Mouse (Mus musculus) hindbrain, embryonic 12.5 days (tissue): Measurements from ENCODE around the gene Pik3c2b. TPM values are rescaled to one million over a fixed set of nuclear protein-coding genes. Genes with fewer than 3 reads are reported as not detected.
"Not testable (repeated sequence)": the region's sequence is repeated elsewhere in the genome, so short reads cannot be mapped to it uniquely, and the experiment has no call there.

ENCODE experiments used
- ATAC-seq: fragments of 200-750 bp; cut with Nextera tagmentation; 2 replicates; pipeline ENCODE4 v1.8.0; 2017; ENCODE audit warnings: moderate TSS enrichment; ENCODE audit not compliant: low FRiP score
- H3K27ac ChIP-seq: fragments of 300-500 bp; sonication (generic); 2 replicates; pipeline ENCODE4 v1.5.1; 2016; ENCODE audit warnings: mild to moderate bottlenecking
- H3K27me3 ChIP-seq: fragments of 300-500 bp; sonication (generic); 2 replicates; pipeline ENCODE4 v1.6.1; 2016; ENCODE audit warnings: mild to moderate bottlenecking
- H3K36me3 ChIP-seq: fragments of 300-500 bp; sonication (generic); 2 replicates; pipeline ENCODE4 v1.6.1; 2016; ENCODE audit warnings: mild to moderate bottlenecking
- H3K4me1 ChIP-seq: fragments of 300-500 bp; sonication (generic); 2 replicates; pipeline ENCODE4 v1.6.1; 2016
- H3K4me2 ChIP-seq: fragments of 300-500 bp; sonication (generic); replicated peaks from 2 replicates; pipeline ENCODE4 v1.6.1; 2016; ENCODE audit warnings: mild to moderate bottlenecking
- H3K4me3 ChIP-seq: fragments of 300-500 bp; sonication (generic); 2 replicates; pipeline ENCODE4 v1.5.1; 2016; ENCODE audit warnings: mild to moderate bottlenecking
- H3K9ac ChIP-seq: fragments of 300-500 bp; sonication (generic); 2 replicates; pipeline ENCODE4 v1.6.1; 2016; ENCODE audit warnings: mild to moderate bottlenecking, moderate library complexity
- H3K9me3 ChIP-seq: fragments of 300-500 bp; sonication (generic); replicated peaks from 2 replicates; pipeline ENCODE4 v1.6.1; 2016; ENCODE audit warnings: mild to moderate bottlenecking
- WGBS: fragments of 180-500 bp; shearing (Covaris S2); methylation state at CpG from one replicate; pipeline ENCODE4 v1.1.7; 2016; 5-methylcytosine and 5-hydroxymethylcytosine counted together
- polyA plus RNA-seq: library from polyadenylated mRNA; unstranded; fragments of >200 nt; fragmentation: Nextera tagmentation; extraction: Ambion mirVana; gene quantifications from 2 replicates; pipeline ENCODE4 v1.2.1, GENCODE M21; 2016

Pik3c2b gene
- polyA plus RNA-seq, 1 experiment from 2014 or later, result 17.0 TPM

- H3K36me3 ChIP-seq, result peaks cover 20% of the 10 kb centered on the region
- not testable (repeated sequence) for ATAC-seq, H3K27ac ChIP-seq, H3K9me3 ChIP-seq, H3K9ac ChIP-seq, H3K27me3 ChIP-seq, H3K4me1 ChIP-seq, H3K4me3 ChIP-seq, H3K4me2 ChIP-seq
- 100% methylated on average over 2 of the region's 2 CpGs for whole genome bisulfite sequencing
Measured at GRCm38 (mm10) chr1:133021971-133022370, 23.5 kb upstream of the Pik3c2b start.

- H3K4me3 ChIP-seq, H3K27ac ChIP-seq, ATAC-seq, H3K9me3 ChIP-seq, H3K36me3 ChIP-seq, H3K9ac ChIP-seq, H3K27me3 ChIP-seq, H3K4me1 ChIP-seq: not testable (repeated sequence)
- 95% methylated on average over 3 of the region's 3 CpGs for WGBS
- peak overlapping the region; percentile 60 for H3K4me2 ChIP-seq
Measured at GRCm38 (mm10) chr1:133023723-133024122, 21.7 kb upstream of the Pik3c2b start.

GRCm38 (mm10) chr1:133024426-133024825, 21.0 kb upstream of the Pik3c2b start:
- Histone ChIP-seq H3K27me3 (no peaks in the 10 kb centered on the region), H3K9ac (peak overlapping the region; percentile 95), H3K4me1 (peaks cover 7% of the 10 kb centered on the region), H3K27ac (no peak overlapping the region; the same call in 1 of the 2 replicates), H3K9me3 (no peaks in the 10 kb centered on the region), H3K4me2 (peak overlapping the region; percentile 60), H3K4me3 (peak overlapping the region; percentile 93), H3K36me3 (peaks cover 3% of the 10 kb centered on the region; the same call in 1 of the 2 replicates)
- ATAC-seq, result no peak
- 43% methylated on average over 7 of the region's 7 CpGs for WGBS

- peak overlapping the region; percentile 93 for H3K4me3 ChIP-seq
- no peaks in the 10 kb centered on the region for H3K9me3 ChIP-seq
- peak overlapping the region; percentile 95 for H3K9ac ChIP-seq
- WGBS, result under 1% methylated on average over 37 of the region's 40 CpGs
- peak overlapping the region; percentile 60 for H3K4me2 ChIP-seq
- ATAC-seq, result peak; percentile 97
- no peaks in the 10 kb centered on the region for H3K27me3 ChIP-seq
- peaks cover 3% of the 10 kb centered on the region; the same call in 1 of the 2 replicates for H3K36me3 ChIP-seq
- peak overlapping the region; percentile 94 for H3K27ac ChIP-seq
- peaks cover 7% of the 10 kb centered on the region for H3K4me1 ChIP-seq
Measured at GRCm38 (mm10) chr1:133025051-133025795, 20.2 kb upstream of the Pik3c2b start.

GRCm38 (mm10) chr1:133025796-133026190, 19.7 kb upstream of the Pik3c2b start:
- peak overlapping the region; percentile 94; the same call in 1 of the 2 replicates for H3K27ac ChIP-seq
- H3K4me1 ChIP-seq, H3K27me3 ChIP-seq, H3K36me3 ChIP-seq, ATAC-seq, H3K9me3 ChIP-seq: not testable (repeated sequence)
- peak overlapping the region; percentile 95; the same call in 1 of the 2 replicates for H3K9ac ChIP-seq
- 34% methylated on average over 22 of the region's 23 CpGs for WGBS
- peak overlapping the region; percentile 93 for H3K4me3 ChIP-seq
- H3K4me2 ChIP-seq, result peak overlapping the region; percentile 60

GRCm38 (mm10) chr1:133027126-133027525, 18.3 kb upstream of the Pik3c2b start:
- no peak overlapping the region for H3K4me2 ChIP-seq
- peaks cover 7% of the 10 kb centered on the region for H3K4me1 ChIP-seq
- no peaks in the 10 kb centered on the region for H3K36me3 ChIP-seq
- H3K27me3 ChIP-seq, result no peaks in the 10 kb centered on the region
- H3K27ac ChIP-seq, result no peak overlapping the region
- 95% methylated on average over 2 of the region's 2 CpGs for WGBS
- no peak for ATAC-seq
- H3K4me3 ChIP-seq, result no peak overlapping the region
- no peaks in the 10 kb centered on the region for H3K9me3 ChIP-seq
- H3K9ac ChIP-seq, result no peak overlapping the region

- ATAC-seq, result no peak
- 40% methylated on average over 7 of the region's 7 CpGs for WGBS
- H3K36me3 ChIP-seq, result no peaks in the 10 kb centered on the region
- H3K27ac ChIP-seq, result no peak overlapping the region
- no peak overlapping the region for H3K4me3 ChIP-seq
- no peaks in the 10 kb centered on the region for H3K27me3 ChIP-seq
- H3K9me3 ChIP-seq, result no peaks in the 10 kb centered on the region
- peaks cover 13% of the 10 kb centered on the region for H3K4me1 ChIP-seq
- no peak overlapping the region for H3K4me2 ChIP-seq
- no peak overlapping the region for H3K9ac ChIP-seq
Measured at GRCm38 (mm10) chr1:133027980-133028379, 17.5 kb upstream of the Pik3c2b start.

- Histone ChIP-seq H3K36me3 (no peaks in the 10 kb centered on the region), H3K9me3 (no peaks in the 10 kb centered on the region), H3K4me1 (peaks cover 11% of the 10 kb centered on the region), H3K9ac (no peak overlapping the region), H3K27ac (no peak overlapping the region), H3K27me3 (no peaks in the 10 kb centered on the region), H3K4me3 (no peak overlapping the region), H3K4me2 (no peak overlapping the region)
- 81% methylated on average over 3 of the region's 3 CpGs for WGBS
- ATAC-seq, result no peak
Measured at GRCm38 (mm10) chr1:133029744-133030143, 15.7 kb upstream of the Pik3c2b start.

- ATAC-seq, result no peak
- Histone ChIP-seq H3K9me3 (no peaks in the 10 kb centered on the region), H3K27me3 (no peaks in the 10 kb centered on the region), H3K4me3 (no peak within 1 kb of the TSS), H3K36me3 (no peaks in the 10 kb centered on the region), H3K4me1 (peaks cover 11% of the 10 kb centered on the region), H3K27ac (no peak within 1 kb of the TSS), H3K4me2 (no peak within 1 kb of the TSS), H3K9ac (no peak within 1 kb of the TSS)
- 93% methylated on average over 5 of the region's 5 CpGs for WGBS
Measured at GRCm38 (mm10) chr1:133030461-133030860, 15.0 kb upstream of the Pik3c2b start, which contains the start of gene Mdm4. TSS of gene Mdm4 (minus strand) at chr1:133030561.

GRCm38 (mm10) chr1:133032981-133033315, 12.5 kb upstream of the Pik3c2b start:
- H3K36me3 ChIP-seq, result no peaks in the 10 kb centered on the region

GRCm38 (mm10) chr1:133033316-133034090, 12.0 kb upstream of the Pik3c2b start:
- H3K36me3 ChIP-seq, result no peaks in the 10 kb centered on the region
- ATAC-seq, result peak; percentile 84
- H3K4me3 ChIP-seq, result peak overlapping the region; percentile 49
- peak overlapping the region; percentile 64 for H3K27ac ChIP-seq
- peak overlapping the region; percentile 52 for H3K4me2 ChIP-seq
- peak overlapping the region; percentile 47 for H3K9ac ChIP-seq
- WGBS, result under 1% methylated on average over 28 of the region's 28 CpGs
- peaks cover 11% of the 10 kb centered on the region for H3K4me1 ChIP-seq
- H3K9me3 ChIP-seq, result no peaks in the 10 kb centered on the region
- H3K27me3 ChIP-seq, result no peaks in the 10 kb centered on the region

More at GRCm38 (mm10) chr1:133032981-133033315, 12.5 kb upstream of the Pik3c2b start:
- Histone ChIP-seq H3K27ac (peak overlapping the region; percentile 64), H3K4me3 (peak overlapping the region; percentile 49), H3K27me3 (no peaks in the 10 kb centered on the region), H3K9me3 (no peaks in the 10 kb centered on the region), H3K9ac (peak overlapping the region; percentile 47), H3K4me2 (peak overlapping the region; percentile 52), H3K4me1 (peaks cover 11% of the 10 kb centered on the region)
- 6% methylated on average over 5 of the region's 5 CpGs for WGBS
- ATAC-seq, result peak; percentile 39; the same call in 1 of the 2 replicates

- no peak overlapping the region for H3K27ac ChIP-seq
- H3K9ac ChIP-seq, result no peak overlapping the region
- WGBS, result 3% methylated on average over 11 of the region's 11 CpGs
- H3K4me1 ChIP-seq, result peaks cover 11% of the 10 kb centered on the region
- peak overlapping the region; percentile 49 for H3K4me3 ChIP-seq
- no peaks in the 10 kb centered on the region for H3K9me3 ChIP-seq
- no peaks in the 10 kb centered on the region for H3K27me3 ChIP-seq
- ATAC-seq, result peak; percentile 57
- H3K4me2 ChIP-seq, result peak overlapping the region; percentile 52
- H3K36me3 ChIP-seq, result no peaks in the 10 kb centered on the region
Measured at GRCm38 (mm10) chr1:133034091-133034460, 11.4 kb upstream of the Pik3c2b start.
